Comparison of ENCODE assay signal across 19 mouse cellular contexts in genomic region chr16:29983161-29983560, GRCm38 (mm10).
"Had no signal": no experiment of that assay in that cellular context is flagged by ENCODE, and none has a peak within 500 bp of the region (broad histone marks: within the 10 kb centered on the region; RNA-seq: fewer than 3 reads in every experiment).

No protein-coding gene starts in this region.

- H3K4me3 ChIP-seq: kidney, embryonic 15.5 days; limb, embryonic 15.5 days; liver, embryonic 15.5 days; lung, embryonic 15.5 days; midbrain, embryonic 10.5 days; midbrain, embryonic 15.5 days; neural tube, embryonic 12.5 days; neural tube, embryonic 15.5 days had no signal

- H3K36me3 ChIP-seq: kidney, embryonic 15.5 days; limb, embryonic 15.5 days; liver, embryonic 15.5 days; lung, embryonic 15.5 days; midbrain, embryonic 10.5 days; midbrain, embryonic 15.5 days; neural tube, embryonic 12.5 days; neural tube, embryonic 15.5 days had no signal

- H3K27me3 ChIP-seq: limb, embryonic 15.5 days; liver, embryonic 15.5 days; lung, embryonic 15.5 days; midbrain, embryonic 15.5 days; neural tube, embryonic 12.5 days had no signal

- ATAC-seq: midbrain, embryonic 15.5 days had no signal

- H3K9ac ChIP-seq: kidney, embryonic 15.5 days; limb, embryonic 15.5 days; liver, embryonic 15.5 days; lung, embryonic 15.5 days; midbrain, embryonic 15.5 days; neural tube, embryonic 12.5 days; neural tube, embryonic 15.5 days had no signal

- H3K4me1 ChIP-seq: liver, embryonic 15.5 days; midbrain, embryonic 10.5 days; midbrain, embryonic 15.5 days; neural tube, embryonic 12.5 days; neural tube, embryonic 15.5 days had no signal

- H3K27ac ChIP-seq: kidney, embryonic 15.5 days; limb, embryonic 15.5 days; liver, embryonic 15.5 days; lung, embryonic 15.5 days; midbrain, embryonic 10.5 days; midbrain, embryonic 15.5 days; neural tube, embryonic 12.5 days; neural tube, embryonic 15.5 days had no signal

- H3K9me3 ChIP-seq: kidney, embryonic 15.5 days; limb, embryonic 15.5 days; liver, embryonic 15.5 days; lung, embryonic 15.5 days; midbrain, embryonic 10.5 days; midbrain, embryonic 15.5 days; neural tube, embryonic 12.5 days; neural tube, embryonic 15.5 days had no signal

- H3K4me2 ChIP-seq: kidney, embryonic 15.5 days; limb, embryonic 15.5 days; liver, embryonic 11.5 days; liver, embryonic 15.5 days; lung, embryonic 15.5 days; midbrain, embryonic 15.5 days; neural tube, embryonic 12.5 days; neural tube, embryonic 15.5 days had no signal

- DNase-seq: kidney, adult 11 months; kidney, adult 8-10 months; kidney, postnatal 10 days; kidney, postnatal 36 days; lung, adult 18-20 months; lung, postnatal 10 days; lung, postnatal 36 days; retina, postnatal 1 day; thymus, adult 18-20 months; thymus, postnatal 36 days had no signal
